Mouse (Mus musculus) MN1 (cell line): Measurements from ENCODE around the gene Tmtc2.

Experiments used
- DNase-seq: peaks from one replicate; pipeline ENCODE4 v3.0.0-alpha.2; 2016; ENCODE audit warnings: low spot score

Tmtc2 gene

GRCm38 (mm10) chr10:105495248-105495647, 79.0 kb downstream of the Tmtc2 start:
- DNase-seq = no peak

- no peak for DNase-seq
Observed at GRCm38 (mm10) chr10:105492485-105492884, 81.8 kb downstream of the Tmtc2 start.

- DNase-seq = no peak
Observed at GRCm38 (mm10) chr10:105490748-105491147, 83.5 kb downstream of the Tmtc2 start.

- no peak for DNase-seq
Observed at GRCm38 (mm10) chr10:105489970-105490735, 84.1 kb downstream of the Tmtc2 start.

GRCm38 (mm10) chr10:105486977-105487376, 87.3 kb downstream of the Tmtc2 start:
- DNase-seq = no peak

GRCm38 (mm10) chr10:105484355-105485094, 89.7 kb downstream of the Tmtc2 start:
- no peak for DNase-seq

- DNase-seq = no peak
Observed at GRCm38 (mm10) chr10:105479771-105480170, 94.5 kb downstream of the Tmtc2 start.

- peak; percentile 58 for DNase-seq
Observed at GRCm38 (mm10) chr10:105477623-105478238, 96.5 kb downstream of the Tmtc2 start.

GRCm38 (mm10) chr10:105474162-105474830, 100.0 kb downstream of the Tmtc2 start:
- DNase-seq = no peak

GRCm38 (mm10) chr10:105464378-105464777, 109.9 kb downstream of the Tmtc2 start:
- DNase-seq = no peak

GRCm38 (mm10) chr10:105453441-105453840, 120.8 kb downstream of the Tmtc2 start:
- DNase-seq = no peak

- DNase-seq = no peak
Observed at GRCm38 (mm10) chr10:105447191-105447590, 127.1 kb downstream of the Tmtc2 start.

GRCm38 (mm10) chr10:105444309-105444708, 129.9 kb downstream of the Tmtc2 start:
- DNase-seq = no peak

GRCm38 (mm10) chr10:105434879-105435278, 139.4 kb downstream of the Tmtc2 start:
- DNase-seq = peak; percentile 68

- DNase-seq = no peak
Observed at GRCm38 (mm10) chr10:105430885-105431284, 143.4 kb downstream of the Tmtc2 start.

GRCm38 (mm10) chr10:105430232-105430631, 144.0 kb downstream of the Tmtc2 start:
- no peak for DNase-seq

- no peak for DNase-seq
Observed at GRCm38 (mm10) chr10:105428080-105428479, 146.2 kb downstream of the Tmtc2 start.

GRCm38 (mm10) chr10:105427625-105428024, 146.6 kb downstream of the Tmtc2 start:
- no peak for DNase-seq

GRCm38 (mm10) chr10:105425052-105425451, 149.2 kb downstream of the Tmtc2 start:
- no peak for DNase-seq

- DNase-seq = no peak
Observed at GRCm38 (mm10) chr10:105423187-105423586, 151.1 kb downstream of the Tmtc2 start.

- no peak for DNase-seq
Observed at GRCm38 (mm10) chr10:105417845-105418383, 156.3 kb downstream of the Tmtc2 start.

- no peak for DNase-seq
Observed at GRCm38 (mm10) chr10:105416601-105417000, 157.7 kb downstream of the Tmtc2 start.
